Mouse (Mus musculus) bone marrow, adult 2 months (tissue): ENCODE measurements around the gene Cela3b. TPM values are rescaled to one million over a fixed set of nuclear protein-coding genes. Genes with fewer than 3 reads are reported as not detected.

ENCODE experiments used
- H3K27ac ChIP-seq: fragments of 200-500 bp; 2 replicates; pipeline ENCODE4 v1.5.1; 2012; ENCODE audit warnings: low read depth, mild to moderate bottlenecking, control low read depth, inconsistent platforms, low read length; ENCODE audit not compliant: control insufficient read depth, poor library complexity, insufficient read depth
- H3K4me1 ChIP-seq: fragments of 200-500 bp; 2 replicates; pipeline ENCODE4 v1.6.1; 2011; ENCODE audit warnings: low read length; ENCODE audit not compliant: control insufficient read depth, insufficient read depth
- H3K4me3 ChIP-seq: fragments of 200-500 bp; replicated peaks from 2 replicates; pipeline ENCODE3; 2011; ENCODE audit warnings: mild to moderate bottlenecking, low read depth, low read length, control low read depth; ENCODE audit not compliant: control insufficient read depth
- CTCF ChIP-seq: fragments of 200-500 bp; IDR thresholded peaks from 2 replicates; pipeline ENCODE4 v1.5.1; 2011; ENCODE audit warnings: low read length, control low read depth; ENCODE audit not compliant: control insufficient read depth, insufficient read depth
- POLR2A ChIP-seq: fragments of 200-500 bp; IDR thresholded peaks from 2 replicates; pipeline ENCODE4 v1.6.1; 2011; ENCODE audit warnings: low read depth, mild to moderate bottlenecking, control low read depth, low read length, borderline replicate concordance; ENCODE audit not compliant: control insufficient read depth
- WGBS: fragments of 180-500 bp; shearing (Covaris S2); methylation state at CpG from one replicate; pipeline ENCODE4 v1.1.7; 2018; 5-methylcytosine and 5-hydroxymethylcytosine counted together
- polyA plus RNA-seq: library from polyadenylated mRNA; stranded (reverse); fragments of >200 nt; gene quantifications from 2 replicates; pipeline ENCODE4 v1.2.4, GENCODE M21; 2011; ENCODE audit warnings: low replicate concordance; ENCODE audit not compliant: missing spikeins, insufficient read depth, insufficient read length

The Cela3b gene
- polyA plus RNA-seq, 1 experiment: not detected

GRCm38 (mm10) chr4:137456581-137456980, 26.2 kb upstream of the Cela3b start:
- no peak overlapping the region for H3K27ac ChIP-seq
- WGBS: 82% methylated on average over 12 of the region's 12 CpGs
- no peak overlapping the region for H3K4me3 ChIP-seq
- H3K4me1 ChIP-seq: no peaks in the 10 kb centered on the region
- no peak for TF ChIP-seq POLR2A
- no peak for TF ChIP-seq CTCF

- no peak for TF ChIP-seq POLR2A
- no peak for TF ChIP-seq CTCF
- Histone ChIP-seq H3K4me3 (no peak overlapping the region), H3K4me1 (no peaks in the 10 kb centered on the region), H3K27ac (no peak overlapping the region)
- 83% methylated on average over 14 of the region's 14 CpGs for WGBS
Observed at GRCm38 (mm10) chr4:137454582-137454981, 24.2 kb upstream of the Cela3b start.

- 82% methylated on average over 8 of the region's 8 CpGs for WGBS
- H3K4me3 ChIP-seq: no peak within 1 kb of the TSS
- no peaks in the 10 kb centered on the region for H3K4me1 ChIP-seq
- TF ChIP-seq POLR2A (no peak), CTCF (no peak)
- H3K27ac ChIP-seq: no peak within 1 kb of the TSS
Observed at GRCm38 (mm10) chr4:137453234-137453767, 23.0 kb upstream of the Cela3b start, which contains the start of gene 1700013G24Rik. Gene 1700013G24Rik, plus strand, starts transcription at chr4:137453284.

GRCm38 (mm10) chr4:137452190-137452589, 21.9 kb upstream of the Cela3b start:
- TF ChIP-seq CTCF (no peak), POLR2A (no peak)
- H3K27ac ChIP-seq: no peak overlapping the region
- WGBS: 86% methylated on average over 6 of the region's 6 CpGs
- H3K4me1 ChIP-seq: no peaks in the 10 kb centered on the region; the same call in 1 of the 2 replicates
- no peak overlapping the region for H3K4me3 ChIP-seq

- H3K4me1 ChIP-seq: no peaks in the 10 kb centered on the region; the same call in 1 of the 2 replicates
- 86% methylated on average over 10 of the region's 10 CpGs for WGBS
- H3K27ac ChIP-seq: no peak overlapping the region
- no peak overlapping the region for H3K4me3 ChIP-seq
- no peak for TF ChIP-seq CTCF
- no peak for TF ChIP-seq POLR2A
Observed at GRCm38 (mm10) chr4:137449715-137450114, 19.4 kb upstream of the Cela3b start.

- H3K4me3 ChIP-seq: no peak overlapping the region
- TF ChIP-seq POLR2A (no peak), CTCF (no peak)
- 68% methylated on average over 2 of the region's 2 CpGs for WGBS
- no peaks in the 10 kb centered on the region; the same call in 1 of the 2 replicates for H3K4me1 ChIP-seq
- no peak overlapping the region for H3K27ac ChIP-seq
Observed at GRCm38 (mm10) chr4:137449132-137449531, 18.8 kb upstream of the Cela3b start.

GRCm38 (mm10) chr4:137448641-137449040, 18.3 kb upstream of the Cela3b start:
- Histone ChIP-seq H3K27ac (no peak overlapping the region), H3K4me1 (no peaks in the 10 kb centered on the region; the same call in 1 of the 2 replicates), H3K4me3 (no peak overlapping the region)
- 55% methylated on average over 2 of the region's 2 CpGs for WGBS
- TF ChIP-seq CTCF (no peak), POLR2A (no peak)

- 46% methylated on average over 6 of the region's 6 CpGs for WGBS
- no peak overlapping the region for H3K27ac ChIP-seq
- no peaks in the 10 kb centered on the region; the same call in 1 of the 2 replicates for H3K4me1 ChIP-seq
- no peak overlapping the region for H3K4me3 ChIP-seq
- no peak for TF ChIP-seq CTCF
- TF ChIP-seq POLR2A: no peak
Observed at GRCm38 (mm10) chr4:137448197-137448596, 17.9 kb upstream of the Cela3b start.
